Mouse (Mus musculus): Measurements from ENCODE around the gene Bckdha. TPM values are rescaled to one million over a fixed set of nuclear protein-coding genes. Genes with fewer than 3 reads are reported as not detected.

The Bckdha gene
- polyA plus RNA-seq, 1 experiment, result not detected

DNA sequence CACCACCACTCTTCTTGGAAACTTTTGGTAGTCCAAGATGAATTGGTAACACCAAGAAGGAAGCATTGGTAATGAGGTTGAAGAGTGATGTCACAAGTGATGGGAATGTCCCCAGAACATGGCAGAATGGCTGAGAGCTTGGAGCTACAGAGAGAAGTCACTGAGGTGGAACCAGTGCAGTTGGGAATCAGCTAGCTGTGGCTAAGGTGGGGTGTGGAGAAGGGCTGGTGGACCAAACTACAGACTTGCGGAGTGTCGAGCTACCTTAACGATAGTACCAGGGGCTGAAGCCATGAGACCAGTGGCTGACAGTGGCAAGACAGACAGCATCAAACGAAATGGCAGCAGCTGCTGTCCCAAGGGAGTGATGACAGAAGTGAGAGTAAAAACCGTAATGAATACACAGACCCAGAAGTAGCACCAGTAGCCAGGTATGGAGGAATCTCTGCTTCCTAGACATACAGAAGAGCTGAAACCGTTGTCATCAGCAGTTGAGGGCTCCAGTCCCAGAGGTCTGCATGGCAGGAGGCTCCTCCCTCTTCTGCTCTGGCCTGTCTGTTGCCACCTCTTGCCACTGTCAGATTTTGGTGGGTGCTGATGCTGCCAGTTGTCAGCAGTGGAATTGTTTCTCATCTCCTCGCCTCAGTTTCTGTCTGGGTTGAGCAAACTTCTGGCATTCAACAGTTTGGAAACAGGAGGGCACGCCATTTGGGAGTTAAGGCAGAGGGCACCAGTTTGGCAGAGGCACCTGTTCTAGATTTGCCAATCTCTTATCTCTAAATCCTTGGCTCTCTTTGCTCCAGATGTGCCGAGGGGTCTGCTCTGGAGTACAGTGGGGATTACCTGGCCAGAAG lies 73.2 kb downstream of the Bckdha start:
- Histone ChIP-seq H3K27ac (ENCODE audit: insufficient read depth, low read depth, low read length) (no peak overlapping the region), H3K4me3 (ENCODE audit: insufficient read depth, low read depth, low read length) (no peak overlapping the region), H3K4me1 (ENCODE audit: control insufficient read depth, insufficient read depth, low read length) (no peaks in the 10 kb centered on the region)
- 82% methylated on average over 9 of the region's 9 CpGs for WGBS
- TF ChIP-seq CTCF (IDR thresholded peaks at IDR 0.05; ENCODE audit: insufficient read depth, low read depth, low read length), result no peak
- no peak for TF ChIP-seq POLR2A (IDR thresholded peaks at IDR 0.05; ENCODE audit: insufficient read depth, low read depth, low read length)

DNA sequence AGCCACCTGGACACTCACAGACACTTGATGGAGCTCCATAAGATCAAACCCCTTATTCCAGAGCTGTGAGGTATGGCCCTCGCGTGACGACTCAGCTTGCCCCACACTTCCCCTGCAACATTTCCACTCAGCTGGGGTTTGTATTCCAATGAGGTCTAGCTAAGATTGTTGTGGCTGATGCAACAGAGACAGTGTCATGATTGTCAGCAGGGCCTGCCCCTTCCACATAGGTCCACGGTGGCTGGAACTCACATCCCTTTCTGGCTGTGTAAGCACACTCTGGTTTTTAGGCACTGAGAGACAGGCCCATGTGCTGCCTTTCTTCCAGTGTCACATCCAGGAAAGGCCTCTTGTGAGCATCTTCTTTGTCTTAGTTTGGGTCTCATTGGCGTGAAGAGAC lies 74.1 kb downstream of the Bckdha start:
- WGBS, result 89% methylated on average over 5 of the region's 5 CpGs

DNA sequence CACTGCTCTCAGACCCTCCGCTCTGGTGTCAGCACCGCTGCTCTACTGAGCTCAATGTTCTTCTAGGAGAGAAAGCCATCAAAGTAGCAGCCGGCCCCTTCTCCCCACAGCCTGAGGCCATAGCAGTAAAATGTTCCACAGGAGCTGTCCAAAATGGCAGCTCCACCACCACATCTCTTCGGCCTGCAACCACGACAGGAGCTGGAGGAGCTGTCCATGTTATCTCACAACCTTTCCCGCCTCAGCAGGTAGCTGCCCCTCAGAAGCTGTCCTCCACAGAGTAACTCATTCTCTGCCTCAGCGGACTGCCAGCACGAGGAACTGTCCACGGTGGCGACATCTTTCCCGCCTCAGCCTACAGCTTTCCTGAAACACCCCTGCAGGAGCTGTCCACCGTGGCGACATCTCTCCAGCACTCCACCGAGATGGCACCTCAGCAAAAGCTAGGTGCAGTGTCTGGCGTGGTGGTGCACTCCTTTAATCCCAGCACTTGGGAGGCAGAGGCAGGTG lies 76.4 kb downstream of the Bckdha start:
- WGBS, result 86% methylated on average over 15 of the region's 15 CpGs
- TF ChIP-seq POLR2A (IDR thresholded peaks at IDR 0.05; ENCODE audit: insufficient read depth, low read depth, low read length) (no peak), CTCF (IDR thresholded peaks at IDR 0.05; ENCODE audit: insufficient read depth, low read depth, low read length) (no peak)
- no peaks in the 10 kb centered on the region for H3K4me1 ChIP-seq (ENCODE audit: control insufficient read depth, insufficient read depth, low read length)

More for the DNA sequence above, 74.1 kb downstream of the Bckdha start:
- no peak overlapping the region for H3K4me3 ChIP-seq (ENCODE audit: insufficient read depth, low read depth, low read length)
- H3K4me1 ChIP-seq (ENCODE audit: control insufficient read depth, insufficient read depth, low read length), result no peaks in the 10 kb centered on the region
- H3K27ac ChIP-seq (ENCODE audit: insufficient read depth, low read depth, low read length), result no peak overlapping the region
- no peak for TF ChIP-seq CTCF (IDR thresholded peaks at IDR 0.05; ENCODE audit: insufficient read depth, low read depth, low read length)
- no peak for TF ChIP-seq POLR2A (IDR thresholded peaks at IDR 0.05; ENCODE audit: insufficient read depth, low read depth, low read length)

More for the DNA sequence above, 76.4 kb downstream of the Bckdha start:
- Histone ChIP-seq H3K4me3 (ENCODE audit: insufficient read depth, low read depth, low read length) (no peak overlapping the region), H3K27ac (ENCODE audit: insufficient read depth, low read depth, low read length) (no peak overlapping the region)

Other genes with a start within 250 kb of the Bckdha start
- gene Cxcl17, start 246.1 kb downstream of the Bckdha start, polyA plus RNA-seq (2012; ENCODE audit: insufficient read depth, insufficient read length, low replicate concordance, missing spikeins), result not detected in 2 replicates
- not detected in 2 replicates for gene Ceacam1, start 181.4 kb downstream of the Bckdha start, polyA plus RNA-seq (2012; ENCODE audit: insufficient read depth, insufficient read length, low replicate concordance, missing spikeins)
- gene Ceacam2, start 119.1 kb downstream of the Bckdha start, polyA plus RNA-seq (2012; ENCODE audit: insufficient read depth, insufficient read length, low replicate concordance, missing spikeins), result not detected in 2 replicates
- not detected in 2 replicates for gene Erich4, start 43.1 kb downstream of the Bckdha start, polyA plus RNA-seq (2012; ENCODE audit: insufficient read depth, insufficient read length, low replicate concordance, missing spikeins)
- gene Dmac2, start 39.6 kb downstream of the Bckdha start, polyA plus RNA-seq (2012; ENCODE audit: insufficient read depth, insufficient read length, low replicate concordance, missing spikeins), result not detected in 2 replicates
- gene B3gnt8, start 32.3 kb downstream of the Bckdha start, polyA plus RNA-seq (2012; ENCODE audit: insufficient read depth, insufficient read length, low replicate concordance, missing spikeins), result not detected in 2 replicates
- gene Exosc5, start 183 bp upstream of the Bckdha start, polyA plus RNA-seq (2012; ENCODE audit: insufficient read depth, insufficient read length, low replicate concordance, missing spikeins), result not detected in 2 replicates
- not detected in 2 replicates for gene Tmem91, start 16.2 kb upstream of the Bckdha start, polyA plus RNA-seq (2012; ENCODE audit: insufficient read depth, insufficient read length, low replicate concordance, missing spikeins)
- gene B9d2, start 21.8 kb upstream of the Bckdha start, polyA plus RNA-seq (2012; ENCODE audit: insufficient read depth, insufficient read length, low replicate concordance, missing spikeins), result not detected in 2 replicates
- gene Tgfb1, start 28.0 kb upstream of the Bckdha start, polyA plus RNA-seq (2012; ENCODE audit: insufficient read depth, insufficient read length, low replicate concordance, missing spikeins), result not detected in 2 replicates
- not detected in 2 replicates for gene Ccdc97, start 60.1 kb upstream of the Bckdha start, polyA plus RNA-seq (2012; ENCODE audit: insufficient read depth, insufficient read length, low replicate concordance, missing spikeins)
- gene Hnrnpul1, start 95.8 kb upstream of the Bckdha start, polyA plus RNA-seq (2012; ENCODE audit: insufficient read depth, insufficient read length, low replicate concordance, missing spikeins), result 160 TPM in 1 of 2 replicates, not detected in the other
- gene Axl, start 129.7 kb upstream of the Bckdha start, polyA plus RNA-seq (2012; ENCODE audit: insufficient read depth, insufficient read length, low replicate concordance, missing spikeins), result not detected in 2 replicates
- not detected in 2 replicates for gene Cyp2s1, start 157.9 kb upstream of the Bckdha start, polyA plus RNA-seq (2012; ENCODE audit: insufficient read depth, insufficient read length, low replicate concordance, missing spikeins)
- gene Cyp2b10, start 238.6 kb upstream of the Bckdha start, polyA plus RNA-seq (2012; ENCODE audit: insufficient read depth, insufficient read length, low replicate concordance, missing spikeins), result not detected in 2 replicates

Data from olfactory bulb, adult 2 months (tissue).